Mouse (Mus musculus): ENCODE measurements around the gene Ephb1. TPM values are rescaled to one million over a fixed set of nuclear protein-coding genes. Genes with fewer than 3 reads are reported as not detected.

Ephb1 gene
- polyA plus RNA-seq, 1 experiment from 2014 or later: 1.6 TPM

GRCm38 (mm10) chr9:101883295-101883694 is 471.2 kb downstream of the Ephb1 start:
- Histone ChIP-seq H3K36me3 (ENCODE audit: control insufficient read depth, insufficient read depth, low read length) (no peaks in the 10 kb centered on the region), H3K27ac (replicated peaks; ENCODE audit: low read depth, low read length) (no peak overlapping the region), H3K27me3 (ENCODE audit: control insufficient read depth, insufficient read depth, low read length) (no peaks in the 10 kb centered on the region), H3K4me3 (ENCODE audit: low read depth, low read length) (no peak overlapping the region), H3K9ac (ENCODE audit: low read length) (no peak overlapping the region), H3K9me3 (ENCODE audit: control insufficient read depth, low read length) (no peaks in the 10 kb centered on the region), H3K4me2 (ENCODE audit: low read depth, severe bottlenecking) (no peak overlapping the region), H3K4me1 (ENCODE audit: control insufficient read depth, insufficient read depth, low read length) (no peaks in the 10 kb centered on the region)
- WGBS: 66% methylated on average over 2 of the region's 2 CpGs
- ATAC-seq (ENCODE audit: insufficient number of reproducible peaks, low FRiP score, low TSS enrichment, low read depth) (no peak), DNase-seq (ENCODE audit: low spot score) (no peak)

- DNase-seq (ENCODE audit: low spot score) (no peak), ATAC-seq (ENCODE audit: insufficient number of reproducible peaks, low FRiP score, low TSS enrichment, low read depth) (no peak)
- no peaks in the 10 kb centered on the region for H3K36me3 ChIP-seq (ENCODE audit: control insufficient read depth, insufficient read depth, low read length)
- no peak overlapping the region for H3K9ac ChIP-seq (ENCODE audit: low read length)
- H3K9me3 ChIP-seq (ENCODE audit: control insufficient read depth, low read length): no peaks in the 10 kb centered on the region
- H3K4me2 ChIP-seq (ENCODE audit: low read depth, severe bottlenecking): no peak overlapping the region
- no peak overlapping the region for H3K27ac ChIP-seq (replicated peaks; ENCODE audit: low read depth, low read length)
- H3K4me1 ChIP-seq (ENCODE audit: control insufficient read depth, insufficient read depth, low read length): no peaks in the 10 kb centered on the region
- 69% methylated on average over 11 of the region's 11 CpGs for WGBS
- no peaks in the 10 kb centered on the region for H3K27me3 ChIP-seq (ENCODE audit: control insufficient read depth, insufficient read depth, low read length)
- no peak overlapping the region for H3K4me3 ChIP-seq (ENCODE audit: low read depth, low read length)
Measured at GRCm38 (mm10) chr9:101877109-101877987, 477.1 kb downstream of the Ephb1 start.

- Histone ChIP-seq H3K27ac (replicated peaks; ENCODE audit: low read depth, low read length) (no peak overlapping the region), H3K9me3 (ENCODE audit: control insufficient read depth, low read length) (no peaks in the 10 kb centered on the region), H3K27me3 (ENCODE audit: control insufficient read depth, insufficient read depth, low read length) (no peaks in the 10 kb centered on the region), H3K9ac (ENCODE audit: low read length) (no peak overlapping the region), H3K36me3 (ENCODE audit: control insufficient read depth, insufficient read depth, low read length) (no peaks in the 10 kb centered on the region), H3K4me3 (ENCODE audit: low read depth, low read length) (no peak overlapping the region), H3K4me1 (ENCODE audit: control insufficient read depth, insufficient read depth, low read length) (no peaks in the 10 kb centered on the region), H3K4me2 (ENCODE audit: low read depth, severe bottlenecking) (no peak overlapping the region)
- DNase-seq (ENCODE audit: low spot score): no peak
- 88% methylated on average over 1 of the region's 1 CpGs for WGBS
- ATAC-seq (ENCODE audit: insufficient number of reproducible peaks, low FRiP score, low TSS enrichment, low read depth): no peak
Measured at GRCm38 (mm10) chr9:101875306-101875705, 479.2 kb downstream of the Ephb1 start.

Small RNA genes within 50 kb of the gene (microRNA-seq; reads per million reads assigned to microRNA genes)
- gene Mir7243: not detected

Other genes with a start within 250 kb of the Ephb1 start
- gene Ky, start 151.1 kb upstream of the Ephb1 start, polyA plus RNA-seq (2014; fragmentation: Nextera tagmentation; extraction: Ambion mirVana): 0.16 and 0.23 TPM in 2 replicates